Mouse (Mus musculus): ENCODE data around the gene Nucb2.

GRCm38 (mm10) chr7:116556834-116557233 lies 52.7 kb downstream of the Nucb2 start:
- TF ChIP-seq CTCF (IDR thresholded peaks at IDR 0.05; ENCODE audit: low read depth, low read length), result no peak
- TF ChIP-seq POLR2A (IDR thresholded peaks at IDR 0.05; ENCODE audit: borderline replicate concordance, low read depth, low read length), result no peak

Data from bone marrow macrophage, adult 2 months (primary cell).